Mouse (Mus musculus): ENCODE results near the gene Gm21972.
A peak's percentile ranks its signal among the peaks of the same experiment; 100 is the strongest.

Gm21972 gene

GRCm38 (mm10) chr1:86160479-86160878, 27.0 kb downstream of the Gm21972 start:
- no peak for DNase-seq (ENCODE audit: extremely low spot score, low spot score)

DNA sequence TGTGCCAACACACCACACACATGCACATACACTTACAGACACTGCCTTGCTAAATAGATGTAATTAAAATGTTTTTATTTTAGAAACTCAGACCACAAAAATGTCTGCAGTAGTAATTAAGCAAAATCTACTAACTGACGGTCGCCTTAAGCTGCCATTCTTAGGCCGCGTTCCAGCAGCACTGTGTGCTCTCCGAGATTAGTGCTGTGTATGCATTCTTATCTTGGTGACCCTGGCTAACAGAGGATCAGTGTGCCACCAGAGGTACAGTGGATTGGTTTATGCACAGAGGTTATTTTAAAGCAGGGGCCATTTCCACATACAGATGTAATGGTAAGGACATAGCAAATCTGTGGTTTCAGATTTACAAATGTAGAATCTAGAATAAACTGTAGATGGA, 27.6 kb downstream of the Gm21972 start:
- no peak for DNase-seq (ENCODE audit: extremely low spot score, low spot score)

DNA sequence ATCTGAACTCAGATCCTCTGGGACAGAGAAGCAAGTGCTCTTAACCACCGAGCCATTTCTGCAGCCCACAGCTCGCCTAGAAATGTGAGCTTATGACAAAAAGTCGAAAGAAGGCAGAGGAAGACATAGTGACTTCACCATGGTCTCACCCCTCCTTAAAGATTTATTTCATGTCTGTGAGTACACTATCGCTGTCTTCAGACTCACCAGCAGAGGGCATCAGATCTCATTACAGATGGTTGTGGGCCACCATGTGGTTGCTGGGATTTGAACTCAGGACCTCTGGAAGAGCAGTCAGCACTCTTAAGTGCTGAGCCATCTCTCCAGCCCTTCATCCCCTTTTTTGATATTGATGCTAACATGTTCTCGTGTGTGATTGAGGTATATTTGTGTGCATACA, 41.2 kb downstream of the Gm21972 start:
- DNase-seq (ENCODE audit: extremely low spot score, low spot score) = no peak

DNA sequence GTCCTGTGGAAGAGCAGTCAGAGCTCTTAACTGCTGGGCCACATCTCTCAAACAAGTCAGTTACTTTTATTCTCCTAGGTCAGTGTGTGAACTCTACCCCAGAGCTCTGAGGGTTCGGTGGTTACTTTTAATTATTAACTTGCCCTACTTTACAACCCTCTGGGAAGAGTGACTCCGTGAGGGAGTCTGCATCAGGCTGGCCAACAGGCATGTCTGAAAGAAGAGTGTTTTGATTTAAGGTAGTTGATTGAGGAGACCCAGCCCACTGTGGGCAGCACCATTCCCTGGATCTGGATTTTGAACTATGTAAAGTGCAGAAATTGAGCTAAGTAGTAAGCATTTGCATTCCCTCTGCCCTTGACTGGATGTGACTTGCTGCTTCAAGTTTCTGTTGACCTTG, 42.6 kb downstream of the Gm21972 start:
- no peak for DNase-seq (ENCODE audit: extremely low spot score, low spot score)

DNA sequence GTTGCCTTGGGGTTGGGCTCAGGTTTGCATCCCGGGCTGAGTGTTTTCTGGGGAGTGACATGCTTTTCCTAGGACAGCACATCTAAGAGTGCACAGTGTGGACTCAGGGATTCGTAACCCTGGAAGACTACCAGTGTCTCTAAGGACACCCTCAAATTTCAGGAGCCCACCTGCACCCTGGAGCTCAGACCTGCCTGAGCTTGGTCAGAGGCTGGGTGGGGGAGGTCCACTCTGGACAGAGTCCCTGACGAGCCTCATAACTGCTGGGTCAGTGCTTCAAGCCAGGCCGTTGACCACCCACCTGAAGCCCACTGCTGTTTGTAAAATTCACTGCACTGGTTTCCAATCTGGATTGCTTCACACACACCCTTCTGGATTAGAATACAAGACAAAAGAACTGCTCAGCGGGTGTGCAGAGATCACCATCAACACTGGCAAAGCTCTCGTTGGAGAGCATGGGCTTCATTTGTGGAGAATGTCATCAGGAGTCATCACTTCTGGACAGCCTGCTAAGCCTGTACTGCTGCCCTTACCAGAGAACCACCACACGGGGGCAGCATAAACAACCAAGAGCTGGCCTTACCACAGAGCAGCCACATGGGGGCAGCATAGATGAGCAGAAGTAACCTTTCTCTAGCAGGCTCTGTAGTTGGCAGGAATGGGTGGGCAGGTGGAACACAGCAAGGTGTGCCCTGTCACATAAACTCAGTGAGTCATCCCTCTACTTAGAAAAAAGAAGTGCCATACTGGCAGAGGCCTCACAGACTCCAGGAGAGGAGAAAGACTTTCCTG, 45.2 kb downstream of the Gm21972 start:
- peak; percentile 85 for DNase-seq (ENCODE audit: extremely low spot score, low spot score)

DNA sequence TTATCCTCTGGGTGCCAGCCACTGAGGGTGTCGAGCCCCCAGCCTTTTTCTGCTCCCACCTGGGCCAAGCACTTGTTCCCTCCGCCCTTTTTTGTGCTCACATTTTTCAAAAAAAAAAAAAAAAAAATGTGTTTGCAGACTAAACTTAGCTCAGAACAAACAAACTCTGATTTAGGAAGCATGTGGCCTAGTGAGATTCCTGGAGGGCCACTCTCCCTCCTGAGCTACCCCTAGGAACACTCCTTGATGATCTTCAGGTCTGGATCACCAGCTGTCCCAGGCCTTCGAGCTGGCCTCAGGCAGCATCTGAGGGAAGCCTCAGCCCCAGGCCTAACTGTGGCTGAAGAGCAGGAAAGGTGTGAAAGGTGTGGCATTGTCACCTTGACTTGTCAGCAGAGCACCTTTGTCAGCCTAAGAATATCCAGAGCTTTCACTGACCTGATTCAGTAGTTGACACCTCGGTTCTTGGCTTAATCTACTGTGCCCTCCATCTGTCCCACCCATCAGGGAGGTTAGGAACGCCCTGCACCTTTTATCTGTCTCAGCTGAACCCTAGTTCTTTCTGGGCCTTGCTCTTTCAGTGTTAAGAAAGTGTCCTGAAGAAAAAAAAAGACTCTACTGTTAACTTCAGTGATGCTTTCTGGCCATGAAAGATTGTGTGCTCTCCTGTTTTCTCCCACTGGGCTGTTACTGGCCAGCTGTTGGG, 48.7 kb downstream of the Gm21972 start:
- no peak for DNase-seq (ENCODE audit: extremely low spot score, low spot score)

- DNase-seq (ENCODE audit: extremely low spot score, low spot score) = no peak
Measured at GRCm38 (mm10) chr1:86183577-86184263, 50.3 kb downstream of the Gm21972 start.

DNA sequence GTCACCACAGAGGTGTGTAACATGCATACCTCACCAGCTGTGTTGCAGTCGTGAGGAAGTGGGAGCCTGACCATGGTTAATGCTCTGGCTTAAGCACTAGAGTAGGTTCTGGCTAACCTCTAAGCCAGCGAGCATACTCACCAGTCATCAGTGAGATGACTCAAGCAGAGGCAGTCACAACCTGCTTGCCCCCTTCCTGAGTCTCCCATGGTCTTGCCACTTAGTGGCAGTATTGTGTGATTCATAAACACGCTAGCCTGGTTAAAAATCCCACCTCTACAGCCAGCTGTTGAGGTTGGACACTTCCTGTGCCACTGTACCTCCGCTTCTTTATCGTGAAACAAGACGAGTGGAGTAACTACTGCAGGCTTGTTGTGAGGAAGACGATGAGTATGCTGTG, 53.3 kb downstream of the Gm21972 start:
- DNase-seq (ENCODE audit: extremely low spot score, low spot score) = no peak

GRCm38 (mm10) chr1:86187856-86188255, 54.4 kb downstream of the Gm21972 start:
- no peak for DNase-seq (ENCODE audit: extremely low spot score, low spot score)

DNA sequence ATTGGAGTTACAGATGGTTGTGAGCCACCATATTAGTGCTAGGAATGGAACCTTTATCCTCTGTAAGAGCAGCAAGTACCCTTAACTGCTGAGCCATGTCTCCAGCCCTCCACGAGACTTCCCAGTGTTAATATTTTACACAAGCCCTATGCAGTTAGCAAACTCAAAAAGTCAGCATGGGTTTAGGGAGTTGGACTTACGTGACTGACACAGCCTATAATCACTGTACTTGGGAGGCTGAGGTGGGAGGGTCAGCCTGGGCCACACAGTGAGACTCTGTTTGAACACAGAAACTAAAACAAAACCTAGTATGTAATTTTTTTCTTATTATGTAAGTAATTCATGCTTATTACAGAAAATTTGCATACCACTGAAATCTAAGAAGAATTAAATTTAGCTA, 54.8 kb downstream of the Gm21972 start:
- DNase-seq (ENCODE audit: extremely low spot score, low spot score) = no peak

DNA sequence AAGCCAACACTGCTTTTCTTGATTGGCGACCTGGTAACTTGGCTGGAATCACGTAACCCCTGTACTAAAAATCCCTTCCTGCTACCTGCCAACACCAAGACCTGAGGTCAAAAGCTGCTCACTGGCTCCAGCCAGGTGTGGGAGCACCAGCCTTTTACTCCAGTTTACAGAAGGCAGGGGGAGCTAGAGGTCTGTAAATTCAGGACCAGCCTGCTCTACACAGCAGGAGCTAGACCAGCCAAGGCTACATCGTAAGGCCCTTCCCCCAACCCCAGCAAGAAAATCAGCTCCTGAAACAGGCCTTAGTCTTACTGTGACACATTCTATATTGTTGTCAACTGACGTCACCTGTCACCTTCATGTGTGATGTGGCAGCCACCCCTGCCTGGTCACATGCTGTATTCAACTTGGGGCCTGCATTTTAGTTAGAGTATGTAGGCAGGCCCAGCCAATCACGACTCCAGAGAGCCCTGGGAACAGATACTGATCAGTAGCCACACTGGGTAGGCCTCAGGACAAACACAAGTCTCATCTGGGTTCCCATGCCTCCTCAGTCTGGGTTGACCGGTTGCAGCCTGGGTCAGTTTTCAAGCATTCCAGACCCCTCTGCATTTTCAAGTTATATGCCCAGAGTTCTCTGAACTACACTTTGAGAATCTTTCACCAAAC, 55.7 kb downstream of the Gm21972 start:
- DNase-seq (ENCODE audit: extremely low spot score, low spot score) = no peak

- no peak for DNase-seq (ENCODE audit: extremely low spot score, low spot score)
Measured at GRCm38 (mm10) chr1:86190843-86191242, 57.4 kb downstream of the Gm21972 start.

GRCm38 (mm10) chr1:86194044-86194443, 60.6 kb downstream of the Gm21972 start:
- no peak for DNase-seq (ENCODE audit: extremely low spot score, low spot score)

- DNase-seq (ENCODE audit: extremely low spot score, low spot score) = no peak
Measured at GRCm38 (mm10) chr1:86198276-86198675, 64.8 kb downstream of the Gm21972 start.

- no peak for DNase-seq (ENCODE audit: extremely low spot score, low spot score)
Measured at GRCm38 (mm10) chr1:86199026-86199425, 65.6 kb downstream of the Gm21972 start.

DNA sequence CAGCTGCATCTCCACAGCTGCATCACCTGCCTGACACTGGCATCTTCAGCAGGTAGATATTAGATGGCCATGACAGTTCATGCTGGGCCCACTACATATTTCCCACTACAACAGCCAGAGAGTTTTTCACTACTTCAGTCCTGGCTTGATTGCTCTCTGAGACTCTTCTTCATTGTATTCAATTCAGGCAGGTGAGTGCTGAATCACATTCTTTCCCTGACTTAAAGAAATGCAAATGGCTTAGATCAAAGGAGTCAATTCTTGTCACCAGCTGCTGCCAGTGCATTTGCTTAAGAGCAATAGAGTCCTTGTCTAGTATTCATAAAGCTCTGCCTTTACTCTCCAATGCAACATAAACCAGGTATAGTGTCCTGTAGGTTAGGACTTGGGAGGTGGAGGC, 67.9 kb downstream of the Gm21972 start:
- DNase-seq (ENCODE audit: extremely low spot score, low spot score) = no peak

DNA sequence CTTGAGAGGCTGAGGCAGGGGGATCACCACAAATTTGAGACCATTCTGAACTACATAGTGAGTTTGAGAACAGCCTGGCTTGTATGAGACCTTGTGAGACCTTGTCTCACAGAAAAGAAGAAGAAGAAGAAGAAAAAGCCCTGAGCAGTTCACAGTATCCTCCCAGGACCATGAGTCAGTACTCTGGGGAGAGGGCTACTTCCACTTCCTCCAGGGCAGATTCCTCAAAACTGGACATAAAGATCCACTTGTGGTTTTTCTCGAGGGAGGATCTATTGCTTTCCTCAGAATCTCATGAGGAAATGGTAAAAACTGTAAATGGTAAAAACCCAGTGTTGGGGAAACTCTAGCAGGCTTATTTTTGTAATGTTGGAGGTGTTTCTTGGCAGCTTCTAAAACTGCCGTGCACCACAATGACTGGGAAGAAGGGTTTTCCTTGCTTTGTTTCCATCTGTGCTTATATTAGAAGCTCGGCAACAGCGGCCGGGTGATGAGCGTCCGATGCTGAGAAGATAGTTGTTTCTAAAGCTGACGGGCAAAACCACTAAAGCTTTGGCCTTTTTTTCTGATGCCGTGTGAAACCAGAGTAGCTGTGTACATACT, 69.3 kb downstream of the Gm21972 start:
- no peak for DNase-seq (ENCODE audit: extremely low spot score, low spot score)

DNA sequence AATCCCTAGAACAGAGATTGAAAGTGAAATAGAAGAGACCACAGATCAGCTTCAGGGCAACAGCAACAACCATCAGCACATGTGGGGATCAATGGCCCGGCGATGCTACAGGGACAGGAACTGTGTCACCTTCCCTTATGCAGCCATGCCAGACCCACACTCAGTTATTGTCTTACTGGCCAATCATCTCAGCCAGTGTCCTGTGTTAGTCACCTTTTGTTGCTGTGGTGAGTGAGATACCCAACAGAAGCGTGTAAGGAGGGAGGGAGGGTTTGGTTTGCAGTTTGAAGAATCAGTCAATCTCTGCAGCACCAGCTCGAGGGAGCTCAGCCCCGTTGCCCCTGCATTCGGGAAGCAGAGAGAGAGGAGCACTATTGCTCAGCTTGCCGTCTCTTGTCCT, 77.2 kb downstream of the Gm21972 start:
- no peak for DNase-seq (ENCODE audit: extremely low spot score, low spot score)

- DNase-seq (ENCODE audit: extremely low spot score, low spot score) = no peak
Measured at GRCm38 (mm10) chr1:86211498-86211897, 78.1 kb downstream of the Gm21972 start.
